ENCODE assay signal across 9 mouse cellular contexts in the genomic region with DNA sequence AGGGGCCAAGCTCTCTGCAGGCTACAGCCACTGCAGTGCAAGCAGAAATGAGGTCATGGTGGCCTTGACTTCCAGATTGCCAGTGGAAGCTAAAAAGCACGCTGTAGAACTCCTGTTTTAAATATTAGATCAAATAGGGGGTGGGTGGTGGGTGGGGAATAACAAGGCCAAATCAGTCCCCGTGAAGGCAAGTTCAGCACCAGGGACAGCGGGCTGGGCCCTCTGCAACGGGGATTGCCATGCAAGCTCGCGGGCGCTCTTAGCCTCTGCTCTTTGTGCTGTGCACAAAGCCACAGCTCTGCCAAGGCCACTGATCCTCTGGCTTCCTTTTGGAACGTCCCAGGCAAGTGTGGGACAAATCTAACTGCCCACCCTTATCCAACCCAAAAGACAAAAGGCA.
DNase-seq lines count a peak whose midpoint lies in the region; ATAC-seq lines count a peak whose summit lies in the region.
"Had no signal": no experiment of that assay in that cellular context is flagged by ENCODE, and none has a peak within 500 bp of the region (broad histone marks: within the 10 kb centered on the region; RNA-seq: fewer than 3 reads in every experiment).

No protein-coding gene starts in this region.

- DNase-seq in CD4-positive, CD25-positive, alpha-beta regulatory T cell, adult 2 months (ENCODE audit: low read depth, low spot score), result peak; percentile 25
- DNase-seq in liver, result peak; percentile 47
- DNase-seq in c-Kit-positive CD71-negative TER-119-negative erythroid progenitor cells, embryonic 14.5 days (ENCODE audit: low read depth), result peak; percentile 20
- peak; percentile 11 for DNase-seq in naive thymus-derived CD4-positive, alpha-beta T cell, adult 2 months (ENCODE audit: low read depth)
- DNase-seq in cerebellum, adult 8-10 months, result no peak
- DNase-seq in left cerebral cortex, adult 9 months (ENCODE audit: low spot score in 2 of 2), result no peak
- DNase-seq: spleen, adult 18-20 months had no signal

- peaks cover 10% of the 10 kb centered on the region for H3K9me3 ChIP-seq in liver, embryonic 12.5 days (replicated peaks)

- H3K4me2 ChIP-seq in liver, embryonic 12.5 days, result no peak overlapping the region

- no peak overlapping the region for H3K27ac ChIP-seq in liver, embryonic 12.5 days

- ATAC-seq in CD4-positive, CD25-positive, alpha-beta regulatory T cell, adult 4 months, result no peak
- ATAC-seq in liver, embryonic 12.5 days, result no peak

- H3K27me3 ChIP-seq in liver, embryonic 12.5 days (replicated peaks), result no peaks in the 10 kb centered on the region

- no peak overlapping the region for H3K4me3 ChIP-seq in liver, embryonic 12.5 days

- no peaks in the 10 kb centered on the region for H3K4me1 ChIP-seq in liver, embryonic 12.5 days

- 11% methylated on average over 8 of the region's 8 CpGs for WGBS in liver, embryonic 12.5 days (ENCODE audit: insufficient replicate concordance)

- H3K36me3 ChIP-seq in liver, embryonic 12.5 days, result no peaks in the 10 kb centered on the region

- no peak overlapping the region for H3K9ac ChIP-seq in liver, embryonic 12.5 days

Comparison
In these comparisons a context has a peak if more than half of its experiments do, and no peak if none do; other contexts are left out.
1. DNase-seq: peak in CD4-positive, CD25-positive, alpha-beta regulatory T cell, adult 2 months (single experiment), liver (single experiment), c-Kit-positive CD71-negative TER-119-negative erythroid progenitor cells, embryonic 14.5 days (single experiment) and naive thymus-derived CD4-positive, alpha-beta T cell, adult 2 months (single experiment); none in cerebellum, adult 8-10 months (single experiment) and left cerebral cortex, adult 9 months (0 of 2).